Mouse (Mus musculus) kidney, postnatal 0 days (tissue): ENCODE results near the gene Gm43951. TPM values are rescaled to one million over a fixed set of nuclear protein-coding genes. Genes with fewer than 3 reads are reported as not detected.
A peak's percentile ranks its signal among the peaks of the same experiment; 100 is the strongest.

ENCODE experiments used
- ATAC-seq: fragments of 200-750 bp; cut with Nextera tagmentation; replicated peaks from 2 replicates; pipeline ENCODE4 v1.8.0; 2017; ENCODE audit warnings: low read depth, moderate number of reproducible peaks, moderate TSS enrichment, moderate library complexity; ENCODE audit not compliant: low FRiP score
- DNase-seq: peaks from one replicate; pipeline ENCODE4 v3.0.0-alpha.2; 2016; ENCODE audit warnings: low spot score
- H3K27ac ChIP-seq: fragments of 300-500 bp; sonication (generic); 2 replicates; pipeline ENCODE4 v1.5.1; 2014; ENCODE audit warnings: mild to moderate bottlenecking
- H3K27me3 ChIP-seq: fragments of 300-500 bp; sonication (generic); 2 replicates; pipeline ENCODE4 v1.6.1; 2014; ENCODE audit warnings: low read length, mixed read lengths; ENCODE audit not compliant: insufficient read depth
- H3K36me3 ChIP-seq: fragments of 300-500 bp; sonication (generic); 2 replicates; pipeline ENCODE4 v1.6.1; 2014; ENCODE audit warnings: low read length, mixed read lengths; ENCODE audit not compliant: insufficient read depth
- H3K4me1 ChIP-seq: fragments of 300-500 bp; sonication (generic); replicated peaks from 2 replicates; pipeline ENCODE4 v1.6.1; 2014; ENCODE audit warnings: antibody characterized with exemption, low read length, mixed read lengths; ENCODE audit not compliant: insufficient read depth
- H3K4me2 ChIP-seq: fragments of 300-500 bp; sonication (generic); 2 replicates; pipeline ENCODE4 v1.6.1; 2014; ENCODE audit warnings: mild to moderate bottlenecking, low read length, moderate library complexity, mixed read lengths
- H3K4me3 ChIP-seq: fragments of 300-500 bp; sonication (generic); replicated peaks from 2 replicates; pipeline ENCODE4 v1.5.1; 2014; ENCODE audit warnings: low read depth, low read length
- H3K9ac ChIP-seq: fragments of 300-500 bp; sonication (generic); 2 replicates; pipeline ENCODE4 v1.6.1; 2014; ENCODE audit warnings: low read depth, low read length
- H3K9me3 ChIP-seq: fragments of 300-500 bp; sonication (generic); replicated peaks from 2 replicates; pipeline ENCODE4 v1.6.1; 2016; ENCODE audit warnings: low read length, inconsistent platforms, mixed read lengths
- CTCF ChIP-seq: IDR thresholded peaks from 2 replicates; pipeline ENCODE4 v1.5.1; 2016; ENCODE audit warnings: antibody characterized with exemption, low read depth, mild to moderate bottlenecking, moderate library complexity
- WGBS: fragments of 180-500 bp; shearing (Covaris S2); extraction: QIAGEN DNeasy Blood & Tissue Kit; methylation state at CpG from one replicate; pipeline ENCODE4 v1.1.7; 2014; 5-methylcytosine and 5-hydroxymethylcytosine counted together
- polyA plus RNA-seq: library from polyadenylated mRNA; unstranded; fragments of >200 nt; fragmentation: Nextera tagmentation; extraction: Ambion mirVana; gene quantifications from 2 replicates; pipeline ENCODE4 v1.2.1, GENCODE M21; 2015

Gene Gm43951
- 0.05 and 0.10 TPM in 2 replicates for polyA plus RNA-seq

GRCm38 (mm10) chr11:72206341-72207203 lies at the start of gene Gm43951:
Gene Gm43951 (minus strand): TSS chr11:72206840.
- Histone ChIP-seq H3K27ac (peak within 1 kb of the TSS; percentile 73), H3K4me1 (0 out of 2 replicates have a peak, but pooled peaks cover 10% of the 10 kb centered on the region), H3K9me3 (no peaks in the 10 kb centered on the region), H3K27me3 (no peaks in the 10 kb centered on the region), H3K4me3 (peak within 1 kb of the TSS; percentile 92), H3K4me2 (peak within 1 kb of the TSS; percentile 91), H3K9ac (peak within 1 kb of the TSS; percentile 81), H3K36me3 (peaks cover 8% of the 10 kb centered on the region; the same call in 1 of the 2 replicates)
- DNase-seq: peak; percentile 63
- peak; percentile 48 for TF ChIP-seq CTCF
- WGBS: under 1% methylated on average over 43 of the region's 43 CpGs
- peak; percentile 63 for ATAC-seq

- H3K4me2 ChIP-seq: no peak overlapping the region
- TF ChIP-seq CTCF: no peak
- no peaks in the 10 kb centered on the region for H3K9me3 ChIP-seq
- H3K4me1 ChIP-seq: no peaks in the 10 kb centered on the region
- H3K36me3 ChIP-seq: no peaks in the 10 kb centered on the region
- no peak overlapping the region for H3K9ac ChIP-seq
- no peak overlapping the region for H3K4me3 ChIP-seq
- H3K27me3 ChIP-seq: no peaks in the 10 kb centered on the region
- H3K27ac ChIP-seq: no peak overlapping the region
- WGBS: 64% methylated on average over 2 of the region's 2 CpGs
- ATAC-seq: no peak
- no peak for DNase-seq
These were observed 49.8 kb upstream of the Gm43951 start for GRCm38 (mm10) chr11:72256441-72256840.

GRCm38 (mm10) chr11:72255629-72256028 lies 49.0 kb upstream of the Gm43951 start:
- Histone ChIP-seq H3K27me3 (no peaks in the 10 kb centered on the region), H3K4me1 (no peaks in the 10 kb centered on the region), H3K9me3 (no peaks in the 10 kb centered on the region), H3K27ac (no peak overlapping the region), H3K4me2 (no peak overlapping the region), H3K4me3 (no peak overlapping the region), H3K9ac (no peak overlapping the region), H3K36me3 (no peaks in the 10 kb centered on the region)
- ATAC-seq: no peak
- WGBS: 95% methylated on average over 4 of the region's 4 CpGs
- DNase-seq: no peak
- no peak for TF ChIP-seq CTCF

GRCm38 (mm10) chr11:72245196-72245753 lies 38.6 kb upstream of the Gm43951 start:
- no peaks in the 10 kb centered on the region for H3K9me3 ChIP-seq
- H3K9ac ChIP-seq: no peak overlapping the region
- no peaks in the 10 kb centered on the region for H3K4me1 ChIP-seq
- DNase-seq: no peak
- no peaks in the 10 kb centered on the region for H3K27me3 ChIP-seq
- no peak for ATAC-seq
- H3K27ac ChIP-seq: no peak overlapping the region
- TF ChIP-seq CTCF: no peak
- H3K36me3 ChIP-seq: no peaks in the 10 kb centered on the region
- 85% methylated on average over 8 of the region's 8 CpGs for WGBS
- H3K4me2 ChIP-seq: no peak overlapping the region
- no peak overlapping the region for H3K4me3 ChIP-seq

DNA sequence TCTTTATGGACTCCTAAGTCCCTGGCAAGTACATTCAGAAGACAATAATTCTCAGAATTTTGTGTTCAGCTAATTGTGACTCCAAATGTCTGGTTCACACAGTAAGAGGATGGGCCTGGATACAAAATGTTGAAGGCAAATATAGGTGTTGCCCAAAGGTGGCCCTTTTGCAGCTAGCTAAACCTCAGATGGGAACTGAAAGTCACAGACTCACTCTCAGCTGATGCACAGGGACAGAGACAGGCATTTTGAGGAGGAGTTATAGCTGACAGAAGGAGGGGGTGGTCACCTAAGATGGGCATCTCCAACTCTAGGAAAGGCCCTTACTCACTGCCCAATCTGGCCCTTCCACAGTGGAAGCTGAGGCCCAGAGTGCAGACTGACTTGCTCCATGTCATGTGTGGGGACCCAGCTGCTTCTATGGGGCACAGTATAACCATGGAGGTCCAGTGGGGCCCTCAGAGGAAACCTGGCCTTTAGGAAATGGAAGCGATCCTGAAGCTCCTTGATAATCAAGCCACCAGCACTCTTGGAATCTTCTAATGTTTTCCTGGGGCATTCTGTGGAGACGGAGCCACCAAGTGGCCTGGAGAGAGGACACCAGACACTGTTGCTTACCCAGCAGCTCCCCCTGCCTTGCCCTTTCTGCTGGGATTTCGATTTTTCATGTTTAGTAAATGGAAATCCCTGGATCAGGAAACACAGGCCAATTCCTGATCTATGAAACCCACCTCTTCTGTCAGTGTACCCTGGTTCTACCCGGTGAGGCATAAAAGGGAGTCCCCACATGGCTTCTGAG lies 33.6 kb upstream of the Gm43951 start:
- WGBS: 73% methylated on average over 4 of the region's 4 CpGs

DNA sequence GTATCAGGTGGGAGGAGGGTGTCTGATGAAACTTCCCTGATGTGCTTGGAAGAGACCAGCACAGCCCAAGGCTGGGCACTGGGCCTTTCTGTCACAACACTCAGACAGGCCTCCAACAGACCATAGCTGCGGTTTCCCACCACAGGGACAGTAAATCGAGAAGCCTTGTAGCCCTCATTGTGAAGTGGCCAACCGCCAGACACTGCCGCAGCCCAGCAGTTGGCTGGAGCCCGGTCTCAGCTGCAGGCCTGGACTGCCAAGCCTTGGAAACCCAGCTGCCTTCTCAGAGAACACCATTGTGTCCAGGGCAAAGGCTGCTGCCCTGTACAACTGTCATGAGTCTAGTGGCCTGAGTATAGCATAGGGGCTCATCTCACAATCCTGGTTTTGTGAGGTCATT lies 27.4 kb upstream of the Gm43951 start:
- H3K27ac ChIP-seq: no peak overlapping the region
- H3K9ac ChIP-seq: no peak overlapping the region
- no peaks in the 10 kb centered on the region for H3K9me3 ChIP-seq
- no peaks in the 10 kb centered on the region for H3K4me1 ChIP-seq
- DNase-seq (no peak), ATAC-seq (no peak)
- TF ChIP-seq CTCF: no peak
- no peaks in the 10 kb centered on the region for H3K36me3 ChIP-seq
- H3K4me2 ChIP-seq: no peak overlapping the region
- WGBS: 51% methylated on average over 5 of the region's 5 CpGs
- no peak overlapping the region for H3K4me3 ChIP-seq
- H3K27me3 ChIP-seq: no peaks in the 10 kb centered on the region

More for the DNA sequence above, 33.6 kb upstream of the Gm43951 start:
- Histone ChIP-seq H3K9me3 (no peaks in the 10 kb centered on the region), H3K27ac (no peak overlapping the region), H3K4me1 (no peaks in the 10 kb centered on the region), H3K4me3 (no peak overlapping the region), H3K9ac (no peak overlapping the region), H3K4me2 (no peak overlapping the region), H3K27me3 (no peaks in the 10 kb centered on the region), H3K36me3 (no peaks in the 10 kb centered on the region)
- DNase-seq (no peak), ATAC-seq (no peak)
- TF ChIP-seq CTCF: peak; percentile 13; the same call in 1 of the 2 replicates
